Mouse (Mus musculus): Measurements from ENCODE around the gene Oas1f. TPM values are rescaled to one million over a fixed set of nuclear protein-coding genes. Genes with fewer than 3 reads are reported as not detected.

Gene Oas1f
- total and polyA plus RNA-seq, 3 experiments = not detected

DNA sequence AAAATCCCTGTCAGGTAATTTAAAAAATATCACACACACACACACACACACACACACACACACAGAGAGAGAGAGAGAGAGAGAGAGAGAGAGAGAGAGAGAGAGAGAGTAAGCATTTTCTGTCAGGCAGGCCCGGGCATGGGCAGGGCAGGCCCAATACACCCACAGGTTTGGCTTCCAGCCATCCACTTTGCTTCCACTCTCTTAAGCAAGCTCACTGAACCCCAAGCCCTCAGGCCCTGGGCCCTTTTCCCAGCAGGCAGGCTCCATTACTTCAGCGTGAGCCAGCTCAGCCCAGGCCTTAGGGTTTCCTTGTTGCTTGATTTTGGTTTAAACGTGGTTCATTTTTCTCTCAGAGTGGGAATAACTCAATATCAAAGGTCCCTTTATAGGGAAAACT lies 2.5 kb upstream of the Oas1f start:
- H3K27me3 ChIP-seq (ENCODE audit: insufficient read depth, low read length) = peaks cover 19% of the 10 kb centered on the region
- no peak for DNase-seq (ENCODE audit: low spot score)

DNA sequence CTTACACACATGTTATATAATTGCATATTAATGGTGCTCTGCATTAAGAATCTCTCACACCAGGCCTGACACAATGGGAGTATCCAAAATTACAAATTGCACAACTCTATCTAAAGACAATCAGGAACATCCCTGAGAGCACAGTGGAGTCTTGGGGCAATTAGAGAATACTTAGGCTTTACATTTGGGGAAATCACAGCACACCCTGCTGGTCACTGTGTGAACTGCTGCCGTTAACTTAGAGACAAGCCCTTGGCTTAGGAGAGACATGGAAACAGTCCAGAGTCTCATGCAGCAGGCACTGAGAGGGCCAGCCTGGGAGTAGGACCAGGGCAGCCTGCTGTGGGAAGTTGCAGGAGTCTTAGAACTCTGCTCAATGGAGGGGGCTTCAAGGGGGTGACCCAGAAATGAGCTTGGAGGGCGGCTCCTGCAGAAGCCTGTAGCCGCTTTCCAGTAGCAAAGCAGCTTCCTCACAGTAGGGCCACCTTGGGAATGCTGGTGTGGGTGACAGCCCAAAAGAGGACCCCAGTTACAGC lies 2.5 kb downstream of the Oas1f start:
- peak; percentile 90 for TF ChIP-seq CTCF (IDR thresholded peaks at IDR 0.05; ENCODE audit: low read depth, low read length)
- no peak for TF ChIP-seq GATA2 (IDR thresholded peaks at IDR 0.05; ENCODE audit: borderline replicate concordance, low read depth, low read length)
- TF ChIP-seq TAL1 (conservative IDR thresholded peaks at IDR 0.05; ENCODE audit: low read depth, low read length) = no peak
- no peaks in the 10 kb centered on the region for H3K9me3 ChIP-seq (replicated peaks)
- peak; percentile 47 for DNase-seq (ENCODE audit: low spot score)
- H3K36me3 ChIP-seq (replicated peaks) = no peaks in the 10 kb centered on the region
- H3K4me3 ChIP-seq (ENCODE audit: low read depth, low read length) = no peak overlapping the region
- H3K4me1 ChIP-seq (ENCODE audit: insufficient read depth, low read depth, low read length) = 0 out of 2 replicates have a peak, but pooled peaks cover 2% of the 10 kb centered on the region
- H3K27me3 ChIP-seq (ENCODE audit: insufficient read depth, low read length) = peaks cover 6% of the 10 kb centered on the region
- ATAC-seq (ENCODE audit: extremely low read depth, insufficient number of reproducible peaks, low FRiP score, poor library complexity, severe bottlenecking) = 0 out of 2 replicates have a peak, but pooled peaks have one; percentile 22

More for the DNA sequence above, 2.5 kb upstream of the Oas1f start:
- Histone ChIP-seq H3K4me3 (ENCODE audit: low read depth, low read length) (no peak overlapping the region), H3K36me3 (replicated peaks) (no peaks in the 10 kb centered on the region), H3K4me1 (ENCODE audit: insufficient read depth, low read depth, low read length) (0 out of 2 replicates have a peak, but pooled peaks cover 2% of the 10 kb centered on the region), H3K9me3 (replicated peaks) (no peaks in the 10 kb centered on the region)
- TF ChIP-seq GATA2 (IDR thresholded peaks at IDR 0.05; ENCODE audit: borderline replicate concordance, low read depth, low read length) (no peak), CTCF (IDR thresholded peaks at IDR 0.05; ENCODE audit: low read depth, low read length) (no peak), TAL1 (conservative IDR thresholded peaks at IDR 0.05; ENCODE audit: low read depth, low read length) (no peak), POLR2AphosphoS5 (IDR thresholded peaks at IDR 0.05; ENCODE audit: insufficient replicate concordance, low read depth, low read length) (no peak), GATA1 (IDR thresholded peaks at IDR 0.05; ENCODE audit: borderline replicate concordance, low read length) (no peak)
- no peak for ATAC-seq (ENCODE audit: extremely low read depth, insufficient number of reproducible peaks, low FRiP score, poor library complexity, severe bottlenecking)

DNA sequence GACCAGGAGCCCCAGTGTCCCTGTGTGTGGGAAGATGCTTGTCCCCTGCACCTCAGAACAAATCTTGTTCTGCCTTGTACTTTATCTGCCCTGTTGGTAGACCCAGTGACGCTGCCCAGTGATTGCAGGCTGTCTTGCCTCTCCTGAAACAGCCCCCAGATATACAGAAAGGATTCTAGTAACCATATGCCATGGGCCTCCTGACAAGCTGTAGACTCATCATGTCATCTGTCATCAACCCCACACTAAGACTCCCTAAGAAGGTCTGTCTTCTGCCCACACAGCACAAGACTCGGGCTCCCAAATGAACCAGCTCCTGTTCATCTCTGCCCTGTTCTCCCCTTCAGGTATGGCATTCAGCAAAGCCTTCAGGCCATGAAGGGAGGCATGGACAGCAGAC lies 12.1 kb downstream of the Oas1f start:
- Histone ChIP-seq H3K27me3 (ENCODE audit: insufficient read depth, low read length) (no peaks in the 10 kb centered on the region; the same call in 1 of the 2 replicates), H3K4me3 (ENCODE audit: low read depth, low read length) (no peak overlapping the region), H3K4me1 (ENCODE audit: insufficient read depth, low read depth, low read length) (no peaks in the 10 kb centered on the region), H3K36me3 (replicated peaks) (no peaks in the 10 kb centered on the region), H3K9me3 (replicated peaks) (no peaks in the 10 kb centered on the region)
- TF ChIP-seq CTCF (IDR thresholded peaks at IDR 0.05; ENCODE audit: low read depth, low read length) = no peak
- no peak for DNase-seq (ENCODE audit: low spot score)
- no peak for ATAC-seq (ENCODE audit: extremely low read depth, insufficient number of reproducible peaks, low FRiP score, poor library complexity, severe bottlenecking)

DNA sequence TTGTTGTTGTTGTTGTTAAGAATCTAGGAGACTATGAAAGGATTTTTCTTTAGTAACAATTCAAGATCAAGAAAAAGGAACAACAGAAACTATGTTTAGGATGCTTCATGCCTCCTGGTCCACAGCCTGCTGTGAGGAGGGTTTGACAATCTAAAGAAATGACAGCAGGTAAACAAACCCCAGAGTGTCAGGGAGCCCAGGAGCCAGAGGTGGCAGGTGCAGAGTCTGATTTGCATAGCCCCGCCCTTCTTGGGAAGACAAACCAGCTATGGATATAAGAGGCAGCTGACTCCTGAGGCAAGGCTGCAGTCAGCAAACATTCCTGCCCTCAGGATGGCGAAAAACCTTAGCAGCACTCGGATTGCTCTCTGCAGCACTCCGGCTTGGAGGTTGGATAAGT lies 14.0 kb downstream of the Oas1f start, which contains the start of gene Oas1h:
Gene Oas1h, plus strand, starts transcription at position 301 of the 400 bp plus-strand sequence.
- H3K4me3 ChIP-seq (ENCODE audit: low read depth, low read length) = no peak within 1 kb of the TSS
- ATAC-seq (ENCODE audit: extremely low read depth, insufficient number of reproducible peaks, low FRiP score, poor library complexity, severe bottlenecking) (no peak), DNase-seq (ENCODE audit: low spot score) (no peak)
- no peaks in the 10 kb centered on the region for H3K4me1 ChIP-seq (ENCODE audit: insufficient read depth, low read depth, low read length)
- H3K9me3 ChIP-seq (replicated peaks) = no peaks in the 10 kb centered on the region
- TF ChIP-seq CTCF (IDR thresholded peaks at IDR 0.05; ENCODE audit: low read depth, low read length) (no peak), GATA2 (IDR thresholded peaks at IDR 0.05; ENCODE audit: borderline replicate concordance, low read depth, low read length) (no peak), POLR2AphosphoS5 (IDR thresholded peaks at IDR 0.05; ENCODE audit: insufficient replicate concordance, low read depth, low read length) (no peak), GATA1 (IDR thresholded peaks at IDR 0.05; ENCODE audit: borderline replicate concordance, low read length) (no peak), TAL1 (conservative IDR thresholded peaks at IDR 0.05; ENCODE audit: low read depth, low read length) (no peak)
- no peaks in the 10 kb centered on the region for H3K27me3 ChIP-seq (ENCODE audit: insufficient read depth, low read length)
- no peaks in the 10 kb centered on the region for H3K36me3 ChIP-seq (replicated peaks)

DNA sequence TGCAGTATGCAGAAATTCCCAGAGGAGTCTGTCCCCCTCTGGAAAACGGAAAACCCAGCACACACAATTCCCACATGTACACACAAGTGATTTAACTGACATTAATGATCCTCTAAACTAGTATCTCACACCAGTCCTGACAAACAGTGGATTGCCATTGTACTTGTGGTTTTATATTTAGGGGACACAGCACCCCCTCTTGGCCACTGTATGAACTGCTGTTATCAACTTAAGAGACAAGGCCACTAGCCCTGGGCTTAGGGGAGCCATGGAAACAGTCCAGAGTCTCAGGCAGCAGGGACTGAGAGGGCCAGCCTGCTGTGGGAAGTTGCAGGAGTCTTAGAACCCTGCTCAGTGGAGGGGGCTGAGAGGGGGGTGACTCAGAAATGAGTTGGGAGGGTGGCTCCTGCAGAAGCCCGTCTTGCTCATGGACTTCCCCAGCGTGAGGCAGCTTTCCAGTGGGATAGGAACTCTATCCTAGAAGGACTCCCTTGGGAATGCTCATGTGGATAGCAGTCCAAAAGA lies 18.2 kb downstream of the Oas1f start:
- Histone ChIP-seq H3K27me3 (ENCODE audit: insufficient read depth, low read length) (0 out of 2 replicates have a peak, but pooled peaks cover 4% of the 10 kb centered on the region), H3K36me3 (replicated peaks) (no peaks in the 10 kb centered on the region), H3K4me3 (ENCODE audit: low read depth, low read length) (no peak overlapping the region), H3K9me3 (replicated peaks) (no peaks in the 10 kb centered on the region), H3K4me1 (ENCODE audit: insufficient read depth, low read depth, low read length) (no peaks in the 10 kb centered on the region)
- TF ChIP-seq GATA1 (IDR thresholded peaks at IDR 0.05; ENCODE audit: borderline replicate concordance, low read length) = no peak
- peak; percentile 43; the same call in 1 of the 2 replicates for TF ChIP-seq CTCF (IDR thresholded peaks at IDR 0.05; ENCODE audit: low read depth, low read length)
- ATAC-seq (ENCODE audit: extremely low read depth, insufficient number of reproducible peaks, low FRiP score, poor library complexity, severe bottlenecking) = no peak
- DNase-seq (ENCODE audit: low spot score) = no peak

DNA sequence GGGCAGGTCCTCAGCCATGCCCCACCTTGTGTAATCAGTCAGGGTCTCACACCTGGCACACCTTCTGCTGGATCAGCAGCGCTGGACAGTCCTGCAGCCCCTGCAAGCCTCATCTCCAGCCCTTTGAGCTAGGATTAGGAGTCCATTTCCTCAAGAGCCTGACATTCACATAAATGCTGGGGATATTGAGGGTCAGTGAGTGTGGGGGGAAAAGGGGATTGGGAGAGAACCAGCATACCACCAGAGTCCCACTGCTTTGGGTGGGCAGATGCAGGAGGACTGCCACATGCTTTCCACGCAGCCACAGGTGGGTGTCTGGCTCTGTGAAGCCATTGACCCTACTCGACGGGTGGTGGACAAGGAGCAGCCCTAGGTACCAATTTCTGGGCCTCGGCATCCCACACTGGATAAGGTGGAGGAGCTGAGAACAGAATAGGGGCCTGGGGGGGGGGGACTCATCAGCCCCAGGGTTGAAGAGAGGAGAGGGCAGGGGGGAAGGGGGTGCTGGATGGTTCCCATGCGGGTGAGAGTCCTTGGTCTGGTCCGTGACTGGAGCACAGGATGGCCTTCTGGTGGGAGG lies 22.4 kb downstream of the Oas1f start:
- Histone ChIP-seq H3K9me3 (replicated peaks) (no peaks in the 10 kb centered on the region), H3K4me1 (ENCODE audit: insufficient read depth, low read depth, low read length) (no peaks in the 10 kb centered on the region), H3K36me3 (replicated peaks) (no peaks in the 10 kb centered on the region), H3K27me3 (ENCODE audit: insufficient read depth, low read length) (0 out of 2 replicates have a peak, but pooled peaks cover 4% of the 10 kb centered on the region), H3K4me3 (ENCODE audit: low read depth, low read length) (no peak overlapping the region)
- ATAC-seq (ENCODE audit: extremely low read depth, insufficient number of reproducible peaks, low FRiP score, poor library complexity, severe bottlenecking) (no peak), DNase-seq (ENCODE audit: low spot score) (no peak)
- no peak for TF ChIP-seq TAL1 (conservative IDR thresholded peaks at IDR 0.05; ENCODE audit: low read depth, low read length)
- no peak for TF ChIP-seq GATA1 (IDR thresholded peaks at IDR 0.05; ENCODE audit: borderline replicate concordance, low read length)
- TF ChIP-seq CTCF (IDR thresholded peaks at IDR 0.05; ENCODE audit: low read depth, low read length) = no peak
- TF ChIP-seq POLR2AphosphoS5 (IDR thresholded peaks at IDR 0.05; ENCODE audit: insufficient replicate concordance, low read depth, low read length) = no peak
- no peak for TF ChIP-seq GATA2 (IDR thresholded peaks at IDR 0.05; ENCODE audit: borderline replicate concordance, low read depth, low read length)

Measured in G1E (cell line).